Mouse (Mus musculus): ENCODE measurements around the gene Tmem120a. TPM values are rescaled to one million over a fixed set of nuclear protein-coding genes. Genes with fewer than 3 reads are reported as not detected.

The Tmem120a gene
- polyA plus RNA-seq, 1 experiment from 2014 or later: 45.5 TPM

- peak; percentile 89 for DNase-seq (ENCODE audit: low spot score)
- Histone ChIP-seq H3K4me3 (no peak overlapping the region), H3K27me3 (ENCODE audit: insufficient read depth, poor library complexity, severe bottlenecking) (no peaks in the 10 kb centered on the region), H3K4me1 (peaks cover 39% of the 10 kb centered on the region), H3K27ac (peak overlapping the region; percentile 77), H3K36me3 (peaks cover 39% of the 10 kb centered on the region), H3K9me3 (no peaks in the 10 kb centered on the region)
- 57% methylated on average over 16 of the region's 16 CpGs for WGBS
These were observed 30.6 kb downstream of the Tmem120a start for GRCm38 (mm10) chr5:135713441-135714218.

GRCm38 (mm10) chr5:135712803-135713202 lies 31.4 kb downstream of the Tmem120a start:
- Histone ChIP-seq H3K4me3 (no peak overlapping the region), H3K27me3 (ENCODE audit: insufficient read depth, poor library complexity, severe bottlenecking) (no peaks in the 10 kb centered on the region), H3K9me3 (no peaks in the 10 kb centered on the region), H3K36me3 (peaks cover 39% of the 10 kb centered on the region), H3K27ac (peak overlapping the region; percentile 52; the same call in 1 of the 2 replicates), H3K4me1 (peaks cover 42% of the 10 kb centered on the region)
- 37% methylated on average over 4 of the region's 4 CpGs for WGBS
- DNase-seq (ENCODE audit: low spot score): no peak

GRCm38 (mm10) chr5:135711582-135712355 lies 32.5 kb downstream of the Tmem120a start:
- Histone ChIP-seq H3K9me3 (no peaks in the 10 kb centered on the region), H3K27me3 (ENCODE audit: insufficient read depth, poor library complexity, severe bottlenecking) (no peaks in the 10 kb centered on the region), H3K4me1 (peaks cover 44% of the 10 kb centered on the region), H3K27ac (peak overlapping the region; percentile 52; the same call in 1 of the 2 replicates), H3K4me3 (no peak overlapping the region), H3K36me3 (peaks cover 39% of the 10 kb centered on the region)
- DNase-seq (ENCODE audit: low spot score): no peak
- WGBS: 82% methylated on average over 13 of the region's 13 CpGs

GRCm38 (mm10) chr5:135710599-135711214 lies 33.5 kb downstream of the Tmem120a start:
- peaks cover 34% of the 10 kb centered on the region for H3K36me3 ChIP-seq
- peaks cover 44% of the 10 kb centered on the region for H3K4me1 ChIP-seq
- no peaks in the 10 kb centered on the region for H3K9me3 ChIP-seq
- no peak overlapping the region for H3K4me3 ChIP-seq
- H3K27ac ChIP-seq: no peak overlapping the region
- no peak for DNase-seq (ENCODE audit: low spot score)
- WGBS: 74% methylated on average over 7 of the region's 7 CpGs
- H3K27me3 ChIP-seq (ENCODE audit: insufficient read depth, poor library complexity, severe bottlenecking): no peaks in the 10 kb centered on the region

GRCm38 (mm10) chr5:135709716-135710115 lies 34.5 kb downstream of the Tmem120a start:
- H3K27ac ChIP-seq: no peak overlapping the region
- no peak overlapping the region for H3K4me3 ChIP-seq
- H3K27me3 ChIP-seq (ENCODE audit: insufficient read depth, poor library complexity, severe bottlenecking): no peaks in the 10 kb centered on the region
- no peak for DNase-seq (ENCODE audit: low spot score)
- H3K36me3 ChIP-seq: peaks cover 33% of the 10 kb centered on the region
- WGBS: 89% methylated on average over 5 of the region's 5 CpGs
- peaks cover 39% of the 10 kb centered on the region for H3K4me1 ChIP-seq
- H3K9me3 ChIP-seq: no peaks in the 10 kb centered on the region

- no peaks in the 10 kb centered on the region for H3K27me3 ChIP-seq (ENCODE audit: insufficient read depth, poor library complexity, severe bottlenecking)
- peaks cover 33% of the 10 kb centered on the region for H3K36me3 ChIP-seq
- H3K4me1 ChIP-seq: peaks cover 33% of the 10 kb centered on the region
- H3K27ac ChIP-seq: peak overlapping the region; percentile 43; the same call in 1 of the 2 replicates
- H3K9me3 ChIP-seq: no peaks in the 10 kb centered on the region
- no peak for DNase-seq (ENCODE audit: low spot score)
- 33% methylated on average over 1 of the region's 1 CpGs for WGBS
- no peak overlapping the region for H3K4me3 ChIP-seq
These were observed 36.4 kb downstream of the Tmem120a start for GRCm38 (mm10) chr5:135707855-135708254.

- H3K9me3 ChIP-seq: no peaks in the 10 kb centered on the region
- H3K36me3 ChIP-seq: peaks cover 33% of the 10 kb centered on the region
- 96% methylated on average over 13 of the region's 13 CpGs for WGBS
- no peak overlapping the region for H3K4me3 ChIP-seq
- no peak for DNase-seq (ENCODE audit: low spot score)
- H3K27ac ChIP-seq: no peak overlapping the region
- H3K4me1 ChIP-seq: peaks cover 33% of the 10 kb centered on the region
- H3K27me3 ChIP-seq (ENCODE audit: insufficient read depth, poor library complexity, severe bottlenecking): no peaks in the 10 kb centered on the region
These were observed 37.2 kb downstream of the Tmem120a start for GRCm38 (mm10) chr5:135707039-135707438.

- Histone ChIP-seq H3K9me3 (no peaks in the 10 kb centered on the region), H3K36me3 (peaks cover 45% of the 10 kb centered on the region), H3K4me1 (peaks cover 35% of the 10 kb centered on the region), H3K27ac (no peak overlapping the region), H3K4me3 (no peak overlapping the region), H3K27me3 (ENCODE audit: insufficient read depth, poor library complexity, severe bottlenecking) (no peaks in the 10 kb centered on the region)
- DNase-seq (ENCODE audit: low spot score): no peak
- WGBS: 92% methylated on average over 4 of the region's 4 CpGs
These were observed 38.9 kb downstream of the Tmem120a start for GRCm38 (mm10) chr5:135705383-135705782.

- peak overlapping the region; percentile 17; the same call in 1 of the 2 replicates for H3K27ac ChIP-seq
- DNase-seq (ENCODE audit: low spot score): no peak
- peaks cover 49% of the 10 kb centered on the region for H3K36me3 ChIP-seq
- H3K27me3 ChIP-seq (ENCODE audit: insufficient read depth, poor library complexity, severe bottlenecking): no peaks in the 10 kb centered on the region
- H3K9me3 ChIP-seq: no peaks in the 10 kb centered on the region
- no peak overlapping the region for H3K4me3 ChIP-seq
- H3K4me1 ChIP-seq: peaks cover 40% of the 10 kb centered on the region
- 91% methylated on average over 7 of the region's 7 CpGs for WGBS
These were observed 40.8 kb downstream of the Tmem120a start for GRCm38 (mm10) chr5:135703431-135703830.

GRCm38 (mm10) chr5:135702682-135703192 lies 41.5 kb downstream of the Tmem120a start:
- Histone ChIP-seq H3K4me3 (no peak overlapping the region), H3K4me1 (peaks cover 37% of the 10 kb centered on the region), H3K9me3 (no peaks in the 10 kb centered on the region), H3K27ac (peak overlapping the region; percentile 73), H3K36me3 (peaks cover 46% of the 10 kb centered on the region), H3K27me3 (ENCODE audit: insufficient read depth, poor library complexity, severe bottlenecking) (no peaks in the 10 kb centered on the region)
- 64% methylated on average over 15 of the region's 15 CpGs for WGBS
- no peak for DNase-seq (ENCODE audit: low spot score)

GRCm38 (mm10) chr5:135702190-135702589 lies 42.1 kb downstream of the Tmem120a start:
- H3K4me1 ChIP-seq: peaks cover 38% of the 10 kb centered on the region
- peaks cover 40% of the 10 kb centered on the region for H3K36me3 ChIP-seq
- H3K9me3 ChIP-seq: no peaks in the 10 kb centered on the region
- no peaks in the 10 kb centered on the region for H3K27me3 ChIP-seq (ENCODE audit: insufficient read depth, poor library complexity, severe bottlenecking)
- WGBS: 55% methylated on average over 6 of the region's 6 CpGs
- peak overlapping the region; percentile 73 for H3K27ac ChIP-seq
- H3K4me3 ChIP-seq: no peak overlapping the region
- no peak for DNase-seq (ENCODE audit: low spot score)

- H3K36me3 ChIP-seq: peaks cover 35% of the 10 kb centered on the region
- WGBS: 89% methylated on average over 4 of the region's 4 CpGs
- peak overlapping the region; percentile 73 for H3K27ac ChIP-seq
These were observed 42.6 kb downstream of the Tmem120a start for GRCm38 (mm10) chr5:135701601-135702000.

More at GRCm38 (mm10) chr5:135701601-135702000, 42.6 kb downstream of the Tmem120a start:
- DNase-seq (ENCODE audit: low spot score): no peak
- Histone ChIP-seq H3K4me3 (no peak overlapping the region), H3K27me3 (ENCODE audit: insufficient read depth, poor library complexity, severe bottlenecking) (no peaks in the 10 kb centered on the region), H3K4me1 (peaks cover 38% of the 10 kb centered on the region), H3K9me3 (no peaks in the 10 kb centered on the region)
